Mouse (Mus musculus): ENCODE data around the gene Bnipl.
"Not testable (repeated sequence)": the region's sequence is repeated elsewhere in the genome, so short reads cannot be mapped to it uniquely, and the experiment has no call there.

Bnipl gene

GRCm38 (mm10) chr3:95212889-95213608, 37.9 kb downstream of the Bnipl start:
- not testable (repeated sequence) for DNase-seq (ENCODE audit: low spot score in 2 of 2)

GRCm38 (mm10) chr3:95210585-95210984, 40.4 kb downstream of the Bnipl start:
- no peak for DNase-seq (ENCODE audit: low spot score in 2 of 2)

GRCm38 (mm10) chr3:95208286-95208685, 42.7 kb downstream of the Bnipl start:
- DNase-seq (ENCODE audit: low spot score in 2 of 2), result no peak

- no peak for DNase-seq (ENCODE audit: low spot score in 2 of 2)
Measured at GRCm38 (mm10) chr3:95203880-95204279, 47.1 kb downstream of the Bnipl start.

GRCm38 (mm10) chr3:95200562-95200961, 50.4 kb downstream of the Bnipl start:
- no peak for DNase-seq (ENCODE audit: low spot score in 2 of 2)

GRCm38 (mm10) chr3:95200132-95200531, 50.9 kb downstream of the Bnipl start:
- DNase-seq (ENCODE audit: low spot score in 2 of 2), result no peak

GRCm38 (mm10) chr3:95199101-95199500, 51.9 kb downstream of the Bnipl start:
- DNase-seq (ENCODE audit: low spot score in 2 of 2), result no peak

GRCm38 (mm10) chr3:95195772-95196171, 55.2 kb downstream of the Bnipl start:
- no peak for DNase-seq (ENCODE audit: low spot score in 2 of 2)

- DNase-seq (ENCODE audit: low spot score in 2 of 2), result no peak
Measured at GRCm38 (mm10) chr3:95194721-95195135, 56.3 kb downstream of the Bnipl start.

Data from frontal cortex, postnatal 10 days (tissue).